Mouse (Mus musculus) hindbrain, embryonic 14.5 days (tissue): Measurements from ENCODE around the gene Adap1. TPM values are rescaled to one million over a fixed set of nuclear protein-coding genes. Genes with fewer than 3 reads are reported as not detected.
A peak's percentile ranks its signal among the peaks of the same experiment; 100 is the strongest.

Experiments used
- ATAC-seq: fragments of 200-750 bp; cut with Nextera tagmentation; 2 replicates; pipeline ENCODE4 v1.8.0; 2017; ENCODE audit warnings: moderate number of reproducible peaks, mild to moderate bottlenecking, moderate TSS enrichment, moderate library complexity; ENCODE audit not compliant: low FRiP score
- DNase-seq: peaks from one replicate; pipeline ENCODE4 v3.0.0-alpha.2; 2015; ENCODE audit warnings: low spot score
- H3K27ac ChIP-seq: fragments of 300-500 bp; sonication (generic); 2 replicates; pipeline ENCODE4 v1.5.1; 2014; ENCODE audit warnings: mild to moderate bottlenecking, moderate library complexity
- H3K27me3 ChIP-seq: fragments of 300-500 bp; sonication (generic); 2 replicates; pipeline ENCODE4 v1.6.1; 2014; ENCODE audit warnings: mild to moderate bottlenecking, low read length, mixed read lengths; ENCODE audit not compliant: control insufficient read depth, insufficient read depth
- H3K36me3 ChIP-seq: fragments of 300-500 bp; sonication (generic); replicated peaks from 2 replicates; pipeline ENCODE4 v1.6.1; 2014; ENCODE audit not compliant: control insufficient read depth, insufficient read depth
- H3K4me1 ChIP-seq: fragments of 300-500 bp; sonication (generic); replicated peaks from 2 replicates; pipeline ENCODE4 v1.6.1; 2014; ENCODE audit warnings: antibody characterized with exemption, low read length, mixed read lengths; ENCODE audit not compliant: control insufficient read depth, insufficient read depth
- H3K4me2 ChIP-seq: fragments of 300-500 bp; sonication (generic); replicated peaks from 2 replicates; pipeline ENCODE4 v1.6.1; 2014; ENCODE audit warnings: mild to moderate bottlenecking, moderate library complexity
- H3K4me3 ChIP-seq: fragments of 300-500 bp; sonication (generic); replicated peaks from 2 replicates; pipeline ENCODE4 v1.5.1; 2014; ENCODE audit warnings: mild to moderate bottlenecking, low read length
- H3K9ac ChIP-seq: fragments of 300-500 bp; sonication (generic); 2 replicates; pipeline ENCODE4 v1.6.1; 2014
- H3K9me3 ChIP-seq: fragments of 300-500 bp; sonication (generic); 2 replicates; pipeline ENCODE4 v1.6.1; 2016; ENCODE audit warnings: low read length; ENCODE audit not compliant: control insufficient read depth
- WGBS: fragments of 180-500 bp; shearing (Covaris S2); extraction: QIAGEN DNeasy Blood & Tissue Kit; methylation state at CpG from one replicate; pipeline ENCODE4 v1.1.7; 2014; 5-methylcytosine and 5-hydroxymethylcytosine counted together
- polyA plus RNA-seq: library from polyadenylated mRNA; unstranded; fragments of >200 nt; fragmentation: Nextera tagmentation; extraction: Ambion mirVana; gene quantifications from 2 replicates; pipeline ENCODE4 v1.2.1, GENCODE M21; 2014

Adap1 gene
- polyA plus RNA-seq, result 78.6 and 89.9 TPM in 2 replicates

- H3K36me3 ChIP-seq, result no peaks in the 10 kb centered on the region
- DNase-seq (peak; percentile 65), ATAC-seq (peak; percentile 81)
- peak within 1 kb of the TSS; percentile 90 for H3K9ac ChIP-seq
- peak within 1 kb of the TSS; percentile 80 for H3K4me3 ChIP-seq
- H3K4me1 ChIP-seq, result peaks cover 19% of the 10 kb centered on the region
- WGBS, result 3% methylated on average over 54 of the region's 61 CpGs
- peak within 1 kb of the TSS; percentile 77 for H3K4me2 ChIP-seq
- peak within 1 kb of the TSS; percentile 74 for H3K27ac ChIP-seq
- peaks cover 40% of the 10 kb centered on the region for H3K27me3 ChIP-seq
- no peaks in the 10 kb centered on the region for H3K9me3 ChIP-seq
Observed at GRCm38 (mm10) chr5:139325395-139325966, at the start of gene Adap1. TSS of gene Adap1 (minus strand) at chr5:139325622.

GRCm38 (mm10) chr5:139374841-139375240 lies 49.4 kb upstream of the Adap1 start:
- Histone ChIP-seq H3K4me3 (no peak overlapping the region), H3K4me1 (peaks cover 22% of the 10 kb centered on the region), H3K36me3 (no peaks in the 10 kb centered on the region), H3K4me2 (no peak overlapping the region), H3K9ac (no peak overlapping the region), H3K9me3 (no peaks in the 10 kb centered on the region), H3K27ac (no peak overlapping the region), H3K27me3 (no peaks in the 10 kb centered on the region)
- DNase-seq (no peak), ATAC-seq (no peak)
- WGBS, result 91% methylated on average over 2 of the region's 2 CpGs

GRCm38 (mm10) chr5:139373889-139374444 lies 48.5 kb upstream of the Adap1 start:
- Histone ChIP-seq H3K4me2 (no peak overlapping the region), H3K36me3 (no peaks in the 10 kb centered on the region), H3K27ac (no peak overlapping the region), H3K4me1 (peaks cover 18% of the 10 kb centered on the region), H3K9ac (no peak overlapping the region), H3K9me3 (no peaks in the 10 kb centered on the region), H3K27me3 (no peaks in the 10 kb centered on the region), H3K4me3 (no peak overlapping the region)
- WGBS, result 82% methylated on average over 6 of the region's 6 CpGs
- DNase-seq (no peak), ATAC-seq (no peak)

GRCm38 (mm10) chr5:139373126-139373525 lies 47.7 kb upstream of the Adap1 start:
- 82% methylated on average over 3 of the region's 3 CpGs for WGBS
- Histone ChIP-seq H3K27ac (no peak overlapping the region), H3K4me3 (no peak overlapping the region), H3K36me3 (no peaks in the 10 kb centered on the region), H3K9ac (no peak overlapping the region), H3K4me1 (peaks cover 17% of the 10 kb centered on the region), H3K9me3 (no peaks in the 10 kb centered on the region), H3K27me3 (no peaks in the 10 kb centered on the region), H3K4me2 (no peak overlapping the region)
- ATAC-seq, result no peak
- DNase-seq, result no peak

GRCm38 (mm10) chr5:139371631-139372401 lies 46.4 kb upstream of the Adap1 start:
- 2% methylated on average over 36 of the region's 39 CpGs for WGBS
- ATAC-seq (peak; percentile 94), DNase-seq (peak; percentile 91)
- peak overlapping the region; percentile 89 for H3K4me2 ChIP-seq
- peak overlapping the region; percentile 82 for H3K4me3 ChIP-seq
- peaks cover 14% of the 10 kb centered on the region for H3K4me1 ChIP-seq
- H3K36me3 ChIP-seq, result no peaks in the 10 kb centered on the region
- no peaks in the 10 kb centered on the region for H3K9me3 ChIP-seq
- peak overlapping the region; percentile 84 for H3K27ac ChIP-seq
- H3K9ac ChIP-seq, result peak overlapping the region; percentile 89
- no peaks in the 10 kb centered on the region for H3K27me3 ChIP-seq

- H3K4me2 ChIP-seq, result peak overlapping the region; percentile 89
- no peaks in the 10 kb centered on the region for H3K27me3 ChIP-seq
- no peak overlapping the region for H3K27ac ChIP-seq
- no peaks in the 10 kb centered on the region for H3K9me3 ChIP-seq
- peak overlapping the region; percentile 89; the same call in 1 of the 2 replicates for H3K9ac ChIP-seq
- DNase-seq (no peak), ATAC-seq (no peak)
- no peaks in the 10 kb centered on the region for H3K36me3 ChIP-seq
- peak overlapping the region; percentile 82; the same call in 1 of the 2 replicates for H3K4me3 ChIP-seq
- WGBS, result 54% methylated on average over 5 of the region's 5 CpGs
- H3K4me1 ChIP-seq, result peaks cover 14% of the 10 kb centered on the region
Observed at GRCm38 (mm10) chr5:139371118-139371517, 45.7 kb upstream of the Adap1 start.

GRCm38 (mm10) chr5:139370336-139370735 lies 44.9 kb upstream of the Adap1 start:
- H3K27me3 ChIP-seq, result no peaks in the 10 kb centered on the region
- DNase-seq (no peak), ATAC-seq (no peak)
- H3K9ac ChIP-seq, result no peak overlapping the region
- H3K36me3 ChIP-seq, result no peaks in the 10 kb centered on the region
- H3K4me3 ChIP-seq, result no peak overlapping the region
- H3K4me1 ChIP-seq, result peaks cover 14% of the 10 kb centered on the region
- WGBS, result 82% methylated on average over 6 of the region's 6 CpGs
- H3K27ac ChIP-seq, result no peak overlapping the region
- no peak overlapping the region for H3K4me2 ChIP-seq
- no peaks in the 10 kb centered on the region for H3K9me3 ChIP-seq

GRCm38 (mm10) chr5:139368638-139369320 lies 43.4 kb upstream of the Adap1 start:
- H3K9ac ChIP-seq, result no peak overlapping the region

GRCm38 (mm10) chr5:139367884-139368458 lies 42.5 kb upstream of the Adap1 start:
- WGBS, result 91% methylated on average over 4 of the region's 4 CpGs
- H3K27me3 ChIP-seq, result no peaks in the 10 kb centered on the region
- H3K4me1 ChIP-seq, result peaks cover 21% of the 10 kb centered on the region
- no peak overlapping the region for H3K27ac ChIP-seq
- ATAC-seq (no peak), DNase-seq (no peak)
- H3K4me2 ChIP-seq, result no peak overlapping the region
- no peak overlapping the region for H3K9ac ChIP-seq
- no peaks in the 10 kb centered on the region for H3K9me3 ChIP-seq
- H3K4me3 ChIP-seq, result no peak overlapping the region
- H3K36me3 ChIP-seq, result no peaks in the 10 kb centered on the region

More at GRCm38 (mm10) chr5:139368638-139369320, 43.4 kb upstream of the Adap1 start:
- 81% methylated on average over 11 of the region's 11 CpGs for WGBS
- Histone ChIP-seq H3K9me3 (no peaks in the 10 kb centered on the region), H3K36me3 (no peaks in the 10 kb centered on the region), H3K27me3 (no peaks in the 10 kb centered on the region), H3K4me3 (no peak overlapping the region), H3K27ac (no peak overlapping the region), H3K4me1 (peaks cover 21% of the 10 kb centered on the region), H3K4me2 (no peak overlapping the region)
- DNase-seq (no peak), ATAC-seq (no peak)
